Mouse (Mus musculus) regulatory T cell (primary cell): ENCODE data around the gene Simc1.

ENCODE experiments used
- in situ Hi-C: fragments of 300-600 bp; cut with MboI, MseI; formaldehyde crosslinking; loops from one replicate; pipeline ENCODE4 v1.15.1; 2025; ENCODE audit warnings: high pct_unique_total_duplicates

Gene Simc1

DNA sequence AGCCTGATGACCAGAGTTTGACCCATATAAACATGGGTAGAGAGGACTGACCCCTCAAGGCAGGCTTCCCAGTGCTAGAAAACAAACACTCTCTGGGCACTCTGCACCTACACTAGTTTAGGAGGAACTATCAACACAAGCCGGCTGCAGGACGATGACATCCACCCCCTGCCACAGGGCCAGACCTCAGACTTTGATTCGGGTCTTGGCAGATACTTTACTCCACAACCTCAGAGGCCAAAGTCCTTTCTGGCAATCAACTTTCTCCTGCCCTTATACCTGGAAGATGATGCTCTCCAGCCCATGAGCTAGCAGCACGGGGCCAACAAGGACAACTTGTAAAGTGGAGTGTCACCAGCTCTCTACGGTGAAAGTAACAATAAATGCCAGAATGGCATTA is 79.3 kb downstream of the Simc1 start:
- in situ Hi-C loops = no loop called here

DNA sequence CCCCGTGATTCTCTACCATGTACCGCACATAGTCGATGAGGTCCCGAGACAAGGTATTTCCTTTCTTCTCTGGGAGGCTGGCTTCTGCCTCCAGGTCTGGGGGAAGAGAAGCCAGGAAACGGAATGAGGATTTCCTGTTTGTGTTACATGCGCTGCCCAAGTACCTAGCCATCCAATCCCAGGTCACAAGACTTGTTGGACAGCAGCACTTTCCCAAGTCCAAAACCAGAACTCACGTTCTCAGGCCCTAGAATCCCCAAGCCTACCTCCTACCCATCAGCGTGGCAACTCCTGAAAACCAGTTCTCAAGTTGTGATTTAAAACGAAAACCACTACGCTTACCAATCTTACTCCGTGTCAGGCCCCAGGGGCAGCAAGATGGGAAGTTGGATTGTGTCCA is 82.3 kb downstream of the Simc1 start:
- in situ Hi-C loops = no loop called here

DNA sequence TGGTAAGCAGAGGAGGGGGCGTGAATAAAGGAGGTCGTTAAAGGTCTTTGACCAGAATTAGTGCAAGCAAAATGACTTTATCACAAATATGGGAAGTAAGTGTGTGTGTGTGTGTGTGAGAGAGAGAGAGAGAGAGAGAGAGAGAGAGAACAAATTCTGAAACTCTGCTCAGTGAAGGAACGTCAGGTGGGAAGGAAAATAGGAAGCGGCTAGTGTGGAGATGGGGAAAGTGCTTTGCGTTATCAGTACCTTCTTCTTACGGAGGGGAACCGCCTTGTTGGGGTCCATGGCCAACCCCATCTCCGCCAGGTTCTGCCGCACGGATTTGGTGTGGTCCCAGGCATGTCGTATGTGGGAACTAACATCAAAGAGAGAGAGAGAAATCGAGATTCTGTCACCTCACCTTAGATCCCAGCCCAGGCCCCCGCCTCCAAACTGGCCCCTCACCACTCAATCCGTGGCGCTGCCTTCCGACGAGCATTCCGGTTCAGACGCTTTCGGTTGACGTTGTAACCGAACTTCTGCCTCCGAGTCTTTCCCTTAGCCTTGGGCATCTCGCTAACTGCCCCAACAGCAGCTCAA is 85.9 kb downstream of the Simc1 start:
- in situ Hi-C loops = no loop called here

DNA sequence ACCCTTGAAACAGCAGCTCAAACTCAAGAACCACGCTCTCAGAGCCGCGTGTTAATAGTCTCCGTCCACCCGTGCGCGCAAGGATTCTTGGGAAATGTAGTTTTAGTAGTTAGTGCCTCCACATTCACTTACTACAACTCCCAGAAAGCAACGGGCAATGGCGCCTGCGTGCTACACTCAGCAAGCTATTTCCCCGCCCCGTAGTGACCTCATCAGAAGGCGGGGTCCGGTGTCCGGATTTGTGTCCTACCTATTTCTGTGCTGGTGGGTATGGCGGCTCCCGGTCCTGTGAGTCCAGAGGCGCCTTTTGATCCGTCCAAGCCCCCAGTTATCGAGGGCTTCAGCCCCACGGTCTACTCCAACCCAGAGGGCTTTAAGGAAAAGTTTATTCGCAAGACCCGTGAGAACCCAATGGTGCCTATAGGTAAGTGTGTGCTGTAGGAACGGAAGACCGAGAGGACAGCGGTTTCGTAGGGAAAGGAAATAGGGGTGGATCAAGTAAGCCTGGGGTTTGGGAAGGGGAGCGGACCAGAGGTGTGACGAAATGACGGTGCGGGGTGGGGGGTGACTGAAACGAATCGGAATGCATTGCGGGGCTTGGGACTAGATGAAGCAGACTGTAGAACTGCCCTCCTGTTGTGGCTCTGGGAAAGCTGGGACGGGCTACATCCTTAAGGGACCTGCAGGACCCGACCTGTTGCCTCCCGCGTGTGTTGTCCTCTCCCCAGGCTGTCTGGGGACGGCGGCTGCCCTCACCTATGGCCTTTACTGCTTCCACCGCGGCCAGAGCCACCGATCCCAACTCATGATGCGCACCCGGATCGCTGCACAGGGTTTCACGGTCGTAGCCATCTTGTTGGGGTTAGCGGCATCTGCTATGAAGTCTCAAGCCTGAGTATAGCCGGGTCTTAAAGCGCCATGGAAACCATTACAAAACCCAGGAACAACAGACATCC is 86.7 kb downstream of the Simc1 start, which contains the start of the genes Nop16 and Higd2a:
Gene Nop16, minus strand, starts transcription at position 95 of the 956 bp plus-strand sequence.
Gene Higd2a, plus strand, starts transcription at position 212 of the 956 bp plus-strand sequence.
- in situ Hi-C loops = no loop called here

DNA sequence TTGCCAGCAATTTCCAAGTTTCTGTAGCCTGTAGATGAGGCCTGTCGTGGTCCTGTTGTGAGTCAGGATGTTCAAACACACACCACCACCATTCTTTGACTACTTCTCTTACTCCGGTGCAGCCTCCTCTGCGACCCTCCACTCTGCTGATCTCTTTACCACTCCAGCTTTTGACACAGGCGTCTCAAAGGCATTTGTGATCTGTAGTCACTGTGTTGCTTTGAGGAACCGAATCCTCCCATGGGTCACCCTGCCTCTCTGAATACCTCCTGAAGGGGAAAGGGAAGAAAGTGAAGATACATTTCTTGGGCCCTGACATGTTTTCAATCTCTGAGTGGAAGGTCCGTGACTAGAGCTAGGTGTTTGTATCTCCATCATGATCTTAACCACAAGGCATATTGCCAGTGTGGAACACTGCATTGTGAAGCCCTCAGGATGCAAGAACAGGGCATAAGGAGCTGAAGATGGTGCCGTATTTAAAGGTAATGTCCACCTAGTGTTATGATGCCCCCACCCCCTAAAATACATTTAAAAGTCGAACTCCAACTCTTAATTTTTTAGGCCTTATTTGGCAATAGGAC is 88.3 kb downstream of the Simc1 start:
- in situ Hi-C loops = no loop called here

DNA sequence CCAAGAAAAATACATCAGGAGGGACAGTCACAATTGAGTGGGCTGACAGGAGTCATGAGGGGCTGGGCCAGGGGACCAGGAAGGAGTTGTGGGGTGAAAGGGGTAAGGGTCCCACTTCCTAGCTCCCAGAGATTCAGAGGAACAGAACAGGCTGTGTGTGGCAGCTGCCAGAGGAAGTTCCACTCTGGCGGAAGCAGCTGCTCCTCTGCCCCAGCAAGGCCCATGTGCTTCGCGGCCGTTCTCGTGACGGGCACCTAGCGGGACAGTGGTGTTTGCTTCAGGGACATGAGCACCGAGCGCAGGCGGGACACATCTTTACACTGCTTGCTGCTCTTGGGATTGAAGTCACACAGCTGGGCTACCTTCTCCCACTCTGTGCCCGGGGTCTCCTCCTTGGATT is 90.0 kb downstream of the Simc1 start:
- in situ Hi-C loops = no loop called here

DNA sequence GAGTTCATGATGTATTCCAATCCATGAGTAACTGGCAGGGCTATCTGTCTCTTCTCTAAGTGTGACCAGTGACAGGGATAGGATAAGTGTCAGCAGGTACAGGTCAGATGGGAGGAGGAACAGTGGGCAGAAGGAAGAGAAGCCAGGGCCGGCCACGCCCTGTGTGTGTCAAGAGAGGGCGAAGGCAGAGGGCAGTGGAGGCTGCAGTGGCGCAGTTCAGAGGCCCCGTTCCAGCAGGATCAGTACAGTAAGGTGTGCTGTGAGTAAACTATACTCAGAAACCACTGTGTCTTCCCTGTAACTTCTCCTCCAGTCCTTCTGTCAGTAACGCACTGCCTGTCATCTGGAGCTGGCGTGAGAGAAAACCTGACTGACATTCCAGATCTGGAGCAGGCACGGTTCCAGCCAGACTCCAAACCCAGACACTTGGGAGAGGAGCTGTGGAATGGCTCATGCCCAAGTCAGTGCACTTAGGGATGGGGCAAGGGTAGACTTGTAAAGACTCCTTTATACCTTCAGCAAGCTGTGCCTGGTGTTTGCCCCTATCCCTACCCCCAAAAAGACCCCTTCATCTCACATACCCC is 92.6 kb downstream of the Simc1 start:
- in situ Hi-C loops = no loop called here

DNA sequence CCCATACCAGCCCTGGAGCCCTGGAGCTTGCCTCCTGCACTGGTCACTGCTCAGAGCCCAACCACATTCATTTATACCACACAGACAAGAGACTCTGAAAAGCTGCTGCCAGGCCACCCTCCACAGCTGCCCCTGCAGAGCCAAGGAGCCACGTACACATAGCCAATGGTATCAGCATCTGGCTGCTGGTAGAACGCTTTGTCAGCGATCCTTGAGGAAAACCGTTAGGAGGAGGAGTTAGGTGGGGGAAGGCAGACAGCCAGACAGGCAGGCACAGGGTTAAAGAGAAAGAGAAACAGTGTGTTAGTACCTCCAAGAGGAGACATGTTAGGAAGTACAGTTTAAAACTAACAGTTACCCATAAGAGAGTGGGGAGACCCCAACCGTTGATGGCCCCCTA is 93.3 kb downstream of the Simc1 start:
- in situ Hi-C loops = no loop called here

DNA sequence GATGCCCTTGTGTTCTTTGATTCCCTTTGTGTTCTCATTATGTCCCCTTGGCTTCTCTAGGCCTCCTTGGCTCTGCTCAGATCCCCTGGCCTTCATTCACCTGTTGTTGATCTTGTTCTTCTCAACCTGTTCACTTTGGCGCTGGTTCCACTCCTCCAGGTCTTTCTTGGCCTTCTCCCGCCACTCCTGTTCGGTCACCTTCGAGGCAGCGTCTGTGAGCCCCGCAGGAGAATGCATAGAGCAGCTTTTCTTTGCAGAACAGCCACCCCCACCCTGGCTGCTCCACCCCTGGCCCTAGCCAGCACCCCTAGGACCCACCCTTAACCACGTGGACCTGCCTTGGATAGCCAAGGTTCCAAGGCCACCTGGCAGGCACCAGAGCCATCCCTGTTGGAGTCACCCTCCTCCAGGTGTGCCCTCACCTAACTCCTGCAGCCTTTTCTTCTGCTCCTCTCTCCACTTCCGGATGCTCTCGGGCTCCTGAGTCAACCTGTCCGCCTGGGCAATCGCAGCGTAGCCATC is 95.1 kb downstream of the Simc1 start:
- in situ Hi-C loops = no loop called here
